Mouse (Mus musculus) CH12.LX (cell line): ENCODE measurements around the gene Fam50b.

ENCODE experiments used
- CTCF ChIP-seq, 2 experiments: IDR thresholded peaks in 1 of 2; conservative IDR thresholded peaks in 1 of 2; 2 replicates each; pipeline ENCODE4 v1.5.1; 2011 to 2012; ENCODE audit warnings: low read depth in 2 of 2, low read length in 2 of 2, improper control_type of control experiment in 1 of 2, inconsistent platforms in 1 of 2, mild to moderate bottlenecking in 1 of 2, moderate library complexity in 1 of 2
- E2F4 ChIP-seq: IDR thresholded peaks from 2 replicates; pipeline ENCODE4 v1.6.1; 2011; ENCODE audit warnings: low read depth, low read length, improper control_type of control experiment; ENCODE audit not compliant: insufficient replicate concordance
- EP300 ChIP-seq: IDR thresholded peaks from 2 replicates; pipeline ENCODE4 v1.6.1; 2011; ENCODE audit warnings: low read length, improper control_type of control experiment
- GABPA ChIP-seq: IDR thresholded peaks from 2 replicates; pipeline ENCODE4 v1.6.1; 2012; ENCODE audit warnings: low read depth, low read length, improper control_type of control experiment, inconsistent platforms; ENCODE audit not compliant: insufficient replicate concordance
- MAX ChIP-seq: IDR thresholded peaks from 2 replicates; pipeline ENCODE4 v1.6.1; 2011; ENCODE audit warnings: low read length, improper control_type of control experiment
- MYC ChIP-seq: IDR thresholded peaks from 2 replicates; pipeline ENCODE4 v1.6.1; 2011; ENCODE audit warnings: low read depth, mild to moderate bottlenecking, improper control_type of control experiment, low read length
- POLR2A ChIP-seq: IDR thresholded peaks from 2 replicates; pipeline ENCODE4 v1.6.1; 2011; ENCODE audit warnings: low read depth, mild to moderate bottlenecking, improper control_type of control experiment, low read length
- RAD21 ChIP-seq: IDR thresholded peaks from 2 replicates; pipeline ENCODE4 v1.6.1; 2011; ENCODE audit warnings: low read depth, mild to moderate bottlenecking, low read length, improper control_type of control experiment, moderate library complexity
- RCOR1 ChIP-seq: conservative IDR thresholded peaks from 2 replicates; pipeline ENCODE4 v1.6.1; 2012; ENCODE audit warnings: low read depth, mild to moderate bottlenecking, inconsistent platforms, low read length, improper control_type of control experiment
- SIN3A ChIP-seq: IDR thresholded peaks from 2 replicates; pipeline ENCODE4 v1.6.1; 2012; ENCODE audit warnings: low read length, improper control_type of control experiment, inconsistent platforms
- TCF12 ChIP-seq: IDR thresholded peaks from 2 replicates; pipeline ENCODE4 v1.6.1; 2014; ENCODE audit warnings: low read depth, mild to moderate bottlenecking, inconsistent platforms, low read length, improper control_type of control experiment
- USF1 ChIP-seq: IDR thresholded peaks from 2 replicates; pipeline ENCODE4 v1.6.1; 2014; ENCODE audit warnings: low read depth, mild to moderate bottlenecking, inconsistent platforms, low read length, improper control_type of control experiment
- ZMIZ1 ChIP-seq: IDR thresholded peaks from 2 replicates; pipeline ENCODE4 v1.6.1; 2012; ENCODE audit warnings: low read depth, mild to moderate bottlenecking, inconsistent platforms, low read length, improper control_type of control experiment

- no peak for TF ChIP-seq ZMIZ1
- no peak for TF ChIP-seq CTCF (conservative IDR thresholded peaks at IDR 0.05 in 1 of 2, IDR thresholded peaks at IDR 0.05 in 1 of 2; ENCODE audit: low read depth in 2 of 2, low read length in 2 of 2)
- no peak for TF ChIP-seq MAX
- TF ChIP-seq EP300 = no peak
- no peak for TF ChIP-seq POLR2A
- TF ChIP-seq E2F4 = no peak
- no peak for TF ChIP-seq TCF12
- TF ChIP-seq MYC = no peak
- no peak for TF ChIP-seq GABPA
- TF ChIP-seq RCOR1 = no peak
- no peak for TF ChIP-seq RAD21
- no peak for TF ChIP-seq SIN3A
- TF ChIP-seq USF1 = no peak
Measured at GRCm38 (mm10) chr13:34726477-34726805, 8.2 kb upstream of the Fam50b start.
